Mouse (Mus musculus): Measurements from ENCODE around the gene Slc8a2.

- TF ChIP-seq HCFC1 (IDR thresholded peaks at IDR 0.05; ENCODE audit: borderline replicate concordance, insufficient read depth, low read length) (no peak), ZNF384 (IDR thresholded peaks at IDR 0.05; ENCODE audit: low read depth, low read length) (no peak), MAFK (IDR thresholded peaks at IDR 0.05; ENCODE audit: insufficient read depth, low read depth, low read length) (no peak), CHD2 (IDR thresholded peaks at IDR 0.05; ENCODE audit: low read depth, low read length) (no peak)
Observed at GRCm38 (mm10) chr7:16175542-16175931, 45.9 kb downstream of the Slc8a2 start.
